Mouse (Mus musculus): ENCODE measurements at regions not wholly inside any gene's neighbourhood (a gene's known extent, or its start where the extent isn't known, plus 50 kb on each side); places are given as distances from the start of the nearest gene placed in this dataset.

GRCm38 (mm10) chr17:60130589-60130988 lies 1117.4 kb upstream of the Nudt12 start:
- ATAC-seq (ENCODE audit: low FRiP score) (no peak; the same call in 1 of the 2 replicates), DNase-seq (ENCODE audit: low spot score) (no peak)
- 0 out of 2 replicates have a peak, but pooled peaks cover 5% of the 10 kb centered on the region for H3K4me1 ChIP-seq (replicated peaks; ENCODE audit: control insufficient read depth, insufficient read depth, low read length)
- no peak overlapping the region for H3K9ac ChIP-seq
- no peak overlapping the region for H3K4me3 ChIP-seq (replicated peaks; ENCODE audit: low read length)
- H3K27ac ChIP-seq: 0 out of 2 replicates have a peak overlapping the region, but pooled peaks have one; percentile 4
- no peaks in the 10 kb centered on the region for H3K9me3 ChIP-seq (ENCODE audit: control insufficient read depth, low read length)
- WGBS: 65% methylated on average over 4 of the region's 4 CpGs
- no peaks in the 10 kb centered on the region for H3K36me3 ChIP-seq (replicated peaks; ENCODE audit: control insufficient read depth, insufficient read depth)
- no peaks in the 10 kb centered on the region for H3K27me3 ChIP-seq (ENCODE audit: control insufficient read depth, insufficient read depth, low read length)
- H3K4me2 ChIP-seq (replicated peaks): no peak overlapping the region

- no peak for ATAC-seq (ENCODE audit: low FRiP score)
- Histone ChIP-seq H3K4me2 (replicated peaks) (no peak overlapping the region), H3K36me3 (replicated peaks; ENCODE audit: control insufficient read depth, insufficient read depth) (no peaks in the 10 kb centered on the region), H3K27me3 (ENCODE audit: control insufficient read depth, insufficient read depth, low read length) (no peaks in the 10 kb centered on the region), H3K27ac (no peak overlapping the region), H3K9ac (no peak overlapping the region), H3K4me1 (replicated peaks; ENCODE audit: control insufficient read depth, insufficient read depth, low read length) (no peaks in the 10 kb centered on the region), H3K4me3 (replicated peaks; ENCODE audit: low read length) (no peak overlapping the region), H3K9me3 (ENCODE audit: control insufficient read depth, low read length) (no peaks in the 10 kb centered on the region)
- no peak for DNase-seq (ENCODE audit: low spot score)
Observed at GRCm38 (mm10) chr17:60098763-60099162, 1085.6 kb upstream of the Nudt12 start.

Measured in hindbrain, embryonic 14.5 days (tissue).